Mouse (Mus musculus) spleen, adult 2 months (tissue): Measurements from ENCODE around the gene Cox19. TPM values are rescaled to one million over a fixed set of nuclear protein-coding genes. Genes with fewer than 3 reads are reported as not detected.

Experiments used
- DNase-seq, 2 experiments: peaks; one replicate each; pipeline versions ENCODE4 v3.0.0 to v3.0.0-alpha.2; 2012 to 2021; ENCODE audit warnings: low spot score in 2 of 2, low read depth in 1 of 2
- H3K27ac ChIP-seq: fragments of 200-500 bp; 2 replicates; pipeline ENCODE4 v1.5.1; 2012; ENCODE audit warnings: low read length, inconsistent platforms; ENCODE audit not compliant: insufficient read depth
- H3K27me3 ChIP-seq: fragments of 200-500 bp; 2 replicates; pipeline ENCODE4 v1.6.1; 2012; ENCODE audit warnings: mild to moderate bottlenecking, moderate library complexity, low read length, inconsistent platforms; ENCODE audit not compliant: control insufficient read depth, insufficient read depth
- H3K36me3 ChIP-seq: fragments of 200-500 bp; 2 replicates; pipeline ENCODE4 v1.6.1; 2012; ENCODE audit warnings: mild to moderate bottlenecking, low read length, inconsistent platforms; ENCODE audit not compliant: control insufficient read depth, insufficient read depth
- H3K4me1 ChIP-seq: fragments of 200-500 bp; 2 replicates; pipeline ENCODE4 v1.6.1; 2011; ENCODE audit warnings: inconsistent platforms; ENCODE audit not compliant: control insufficient read depth, insufficient read depth, insufficient read length
- H3K4me3 ChIP-seq: fragments of 200-500 bp; 2 replicates; pipeline ENCODE4 v1.5.1; 2011; ENCODE audit warnings: mild to moderate bottlenecking, inconsistent platforms; ENCODE audit not compliant: insufficient read depth, insufficient read length; ENCODE audit errors: extremely low read depth
- CTCF ChIP-seq: fragments of 200-500 bp; IDR thresholded peaks from 2 replicates; pipeline ENCODE4 v1.5.1; 2011; ENCODE audit warnings: mild to moderate bottlenecking, inconsistent platforms; ENCODE audit not compliant: insufficient read depth, insufficient read length, insufficient replicate concordance; ENCODE audit errors: extremely low read depth
- POLR2A ChIP-seq: fragments of 200-500 bp; IDR thresholded peaks from 2 replicates; pipeline ENCODE4 v1.6.1; 2011; ENCODE audit warnings: low read depth, low read length, inconsistent platforms
- WGBS: fragments of 180-500 bp; shearing (Covaris S2); methylation state at CpG from one replicate; pipeline ENCODE4 v1.1.7; 2018; 5-methylcytosine and 5-hydroxymethylcytosine counted together
- polyA plus RNA-seq: library from polyadenylated mRNA; depleted of rRNA; stranded (reverse); fragments of >200 nt; gene quantifications from 2 replicates; pipeline ENCODE4 v1.2.3, GENCODE M21; 2012

The Cox19 gene
- polyA plus RNA-seq, 1 experiment: 27.2 TPM

- Histone ChIP-seq H3K4me3 (no peak overlapping the region), H3K4me1 (peaks cover 27% of the 10 kb centered on the region)
- 74% methylated on average over 17 of the region's 17 CpGs for WGBS
Measured at GRCm38 (mm10) chr5:139388694-139389675, 37.8 kb upstream of the Cox19 start.

GRCm38 (mm10) chr5:139388195-139388570 lies 37.0 kb upstream of the Cox19 start:
- WGBS: 63% methylated on average over 4 of the region's 4 CpGs
- no peak for DNase-seq
- H3K27me3 ChIP-seq: no peaks in the 10 kb centered on the region
- peaks cover 33% of the 10 kb centered on the region for H3K4me1 ChIP-seq
- H3K27ac ChIP-seq: peak overlapping the region; percentile 44
- no peak overlapping the region for H3K4me3 ChIP-seq
- H3K36me3 ChIP-seq: peaks cover 21% of the 10 kb centered on the region
- TF ChIP-seq POLR2A (no peak), CTCF (no peak)

More at GRCm38 (mm10) chr5:139388694-139389675, 37.8 kb upstream of the Cox19 start:
- no peak for DNase-seq
- H3K27ac ChIP-seq: peak overlapping the region; percentile 76
- H3K27me3 ChIP-seq: no peaks in the 10 kb centered on the region
- peaks cover 25% of the 10 kb centered on the region for H3K36me3 ChIP-seq
- TF ChIP-seq CTCF (no peak), POLR2A (no peak)

GRCm38 (mm10) chr5:139387329-139388194 lies 36.3 kb upstream of the Cox19 start:
- WGBS: 73% methylated on average over 10 of the region's 10 CpGs
- Histone ChIP-seq H3K4me3 (no peak overlapping the region), H3K27ac (peak overlapping the region; percentile 44), H3K36me3 (peaks cover 16% of the 10 kb centered on the region; the same call in 1 of the 2 replicates), H3K27me3 (no peaks in the 10 kb centered on the region), H3K4me1 (peaks cover 39% of the 10 kb centered on the region)
- TF ChIP-seq CTCF (no peak), POLR2A (no peak)
- DNase-seq: no peak

- no peak for DNase-seq
- TF ChIP-seq CTCF (no peak), POLR2A (no peak)
- Histone ChIP-seq H3K27ac (no peak overlapping the region; the same call in 1 of the 2 replicates), H3K4me3 (no peak overlapping the region), H3K4me1 (peaks cover 41% of the 10 kb centered on the region), H3K27me3 (no peaks in the 10 kb centered on the region), H3K36me3 (peaks cover 11% of the 10 kb centered on the region; the same call in 1 of the 2 replicates)
- WGBS: 91% methylated on average over 5 of the region's 5 CpGs
Measured at GRCm38 (mm10) chr5:139386047-139386446, 34.8 kb upstream of the Cox19 start.

- Histone ChIP-seq H3K4me3 (no peak overlapping the region), H3K4me1 (peaks cover 39% of the 10 kb centered on the region), H3K36me3 (peaks cover 11% of the 10 kb centered on the region; the same call in 1 of the 2 replicates), H3K27ac (peak overlapping the region; percentile 36; the same call in 1 of the 2 replicates), H3K27me3 (no peaks in the 10 kb centered on the region)
- TF ChIP-seq POLR2A (no peak), CTCF (no peak)
- 77% methylated on average over 10 of the region's 10 CpGs for WGBS
- DNase-seq: no peak
Measured at GRCm38 (mm10) chr5:139384531-139384930, 33.3 kb upstream of the Cox19 start.

GRCm38 (mm10) chr5:139383234-139383633 lies 32.0 kb upstream of the Cox19 start:
- Histone ChIP-seq H3K36me3 (peaks cover 5% of the 10 kb centered on the region; the same call in 1 of the 2 replicates), H3K27ac (peak overlapping the region; percentile 84), H3K27me3 (no peaks in the 10 kb centered on the region), H3K4me3 (peak overlapping the region; percentile 6; the same call in 1 of the 2 replicates), H3K4me1 (peaks cover 38% of the 10 kb centered on the region; the same call in 1 of the 2 replicates)
- TF ChIP-seq CTCF (no peak), POLR2A (no peak)
- 55% methylated on average over 9 of the region's 9 CpGs for WGBS
- DNase-seq: no peak
